Mouse (Mus musculus) stomach, postnatal 0 days (tissue): ENCODE results near the gene Eif4g3.

Source experiments
- CTCF ChIP-seq: IDR thresholded peaks from 2 replicates; pipeline ENCODE4 v1.5.1; 2016; ENCODE audit warnings: antibody characterized with exemption, low read depth, mild to moderate bottlenecking, moderate library complexity
- EP300 ChIP-seq: optimal IDR thresholded peaks from 2 replicates; pipeline ENCODE3; 2016; ENCODE audit warnings: antibody characterized with exemption

DNA sequence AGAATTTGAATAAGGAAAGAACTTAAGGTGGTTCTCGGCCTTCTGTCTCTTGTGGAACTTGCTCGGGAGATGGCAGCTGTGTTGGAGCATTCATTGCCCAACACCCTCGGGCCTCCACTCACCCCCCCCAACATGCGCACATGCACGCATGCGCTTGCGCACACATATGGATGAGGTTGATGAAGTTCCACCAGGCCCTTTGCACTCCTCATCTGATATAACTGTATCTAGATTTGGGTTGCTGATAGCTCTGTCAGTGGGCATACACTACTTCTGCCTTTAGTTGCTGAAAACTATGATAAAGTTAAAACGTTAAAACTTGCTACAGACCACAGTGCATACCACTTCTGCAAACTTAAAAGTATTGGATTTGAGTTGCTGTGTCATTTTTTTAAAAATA is 89.6 kb downstream of the Eif4g3 start:
- TF ChIP-seq CTCF (no peak), EP300 (no peak)
